Mouse (Mus musculus) ES-E14 (cell line): ENCODE data around the gene Nr2f1. TPM values are rescaled to one million over a fixed set of nuclear protein-coding genes. Genes with fewer than 3 reads are reported as not detected.

Experiments used
- DNase-seq: peaks from one replicate; pipeline ENCODE4 v3.0.0-alpha.2; 2013; ENCODE audit warnings: low read depth, low spot score
- H3K27ac ChIP-seq: 2 replicates; pipeline ENCODE4 v1.5.1; 2012; ENCODE audit warnings: low read depth, mild to moderate bottlenecking, low read length, moderate library complexity, mixed read lengths; ENCODE audit not compliant: poor library complexity, insufficient read depth, severe bottlenecking
- H3K36me3 ChIP-seq: 2 replicates; pipeline ENCODE4 v1.6.1; 2012; ENCODE audit warnings: mild to moderate bottlenecking, low read length, moderate library complexity, mixed read lengths; ENCODE audit not compliant: control insufficient read depth, poor library complexity, insufficient read depth, severe bottlenecking
- H3K4me1 ChIP-seq, 2 experiments: fragments of 150-350 bp in 1 of 2; sonication (generic) in 1 of 2; 2 replicates each; pipeline ENCODE4 v1.6.1; 2012; ENCODE audit warnings: low read length in 2 of 2, mild to moderate bottlenecking in 1 of 2, mixed read lengths in 1 of 2; ENCODE audit not compliant: control insufficient read depth in 2 of 2, insufficient read depth in 2 of 2, poor library complexity in 1 of 2
- H3K4me3 ChIP-seq, 2 experiments: fragments of 150-350 bp in 1 of 2; sonication (generic) in 1 of 2; 2 replicates each; pipeline ENCODE4 v1.5.1; 2012; ENCODE audit warnings: low read length in 2 of 2, low read depth in 1 of 2, mild to moderate bottlenecking in 1 of 2, mixed read lengths in 1 of 2; ENCODE audit not compliant: insufficient read depth in 1 of 2, poor library complexity in 1 of 2, severe bottlenecking in 1 of 2
- H3K9ac ChIP-seq: 2 replicates; pipeline ENCODE4 v1.6.1; 2012; ENCODE audit warnings: low read depth, mild to moderate bottlenecking, low read length, mixed read lengths; ENCODE audit not compliant: poor library complexity, insufficient read depth, severe bottlenecking
- H3K9me3 ChIP-seq: fragments of 150-350 bp; sonication (generic); 2 replicates; pipeline ENCODE4 v1.6.1; 2012; ENCODE audit warnings: low read depth, mild to moderate bottlenecking, low read length; ENCODE audit not compliant: control insufficient read depth, insufficient read depth
- CHD2 ChIP-seq: IDR thresholded peaks from 2 replicates; pipeline ENCODE4 v1.6.1; 2014; ENCODE audit warnings: mild to moderate bottlenecking, low read depth, low read length, inconsistent platforms
- HCFC1 ChIP-seq: IDR thresholded peaks from 2 replicates; pipeline ENCODE4 v1.6.1; 2012; ENCODE audit warnings: low read length, inconsistent platforms, borderline replicate concordance; ENCODE audit not compliant: insufficient read depth
- MAFK ChIP-seq: IDR thresholded peaks from 2 replicates; pipeline ENCODE4 v1.6.1; 2014; ENCODE audit warnings: mild to moderate bottlenecking, low read depth, low read length, inconsistent platforms; ENCODE audit not compliant: insufficient read depth
- ZC3H11A ChIP-seq: IDR thresholded peaks from 2 replicates; pipeline ENCODE4 v1.6.1; 2012; ENCODE audit warnings: low read depth, mild to moderate bottlenecking, inconsistent platforms, low read length, borderline replicate concordance
- ZNF384 ChIP-seq: IDR thresholded peaks from 2 replicates; pipeline ENCODE4 v1.6.1; 2012; ENCODE audit warnings: low read depth, low read length, inconsistent platforms
- in situ Hi-C, 2 experiments: fragments of 600-800 bp; cut with MboI; formaldehyde crosslinking; loops; one replicate each; pipeline ENCODE4 v1.15.1; 2025; ENCODE audit warnings: low sequenced_read_pairs in 2 of 2, inconsistent platforms in 1 of 2; ENCODE audit not compliant: unreplicated experiment in 2 of 2
- total RNA-seq: library from RNA; depleted of rRNA; stranded (reverse); fragments of 300-350 nt; gene quantifications from 2 replicates; pipeline ENCODE4 v1.2.3, GENCODE M21; 2012

Gene Nr2f1
- total RNA-seq, 1 experiment, result 1.9 TPM

DNA sequence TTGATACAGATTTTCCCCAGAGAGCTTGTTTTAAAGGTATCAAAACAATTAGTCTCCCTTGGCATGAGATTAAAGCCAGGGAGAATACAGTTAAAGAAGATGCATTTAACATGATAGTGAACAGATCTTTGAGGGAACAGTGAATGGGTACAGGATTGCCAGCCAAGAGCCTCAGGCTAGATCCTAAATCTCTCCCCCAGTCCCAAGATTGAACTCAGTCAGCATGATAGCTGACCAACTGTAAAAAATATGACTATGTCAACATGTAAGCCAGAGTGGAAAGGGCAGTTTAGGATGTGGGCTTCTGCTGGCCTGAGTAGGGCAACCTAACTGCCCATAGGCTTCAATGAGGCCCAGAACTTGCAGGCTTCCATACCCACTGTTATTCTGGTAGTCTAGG lies 5.9 kb upstream of the Nr2f1 start:
- Histone ChIP-seq H3K27ac (no peak overlapping the region), H3K4me1 (peaks cover 0 to 3% of the 10 kb centered on the region in 2 experiments; a peak in 1 of 4 replicates)
- in situ Hi-C loops, result no loop called here

DNA sequence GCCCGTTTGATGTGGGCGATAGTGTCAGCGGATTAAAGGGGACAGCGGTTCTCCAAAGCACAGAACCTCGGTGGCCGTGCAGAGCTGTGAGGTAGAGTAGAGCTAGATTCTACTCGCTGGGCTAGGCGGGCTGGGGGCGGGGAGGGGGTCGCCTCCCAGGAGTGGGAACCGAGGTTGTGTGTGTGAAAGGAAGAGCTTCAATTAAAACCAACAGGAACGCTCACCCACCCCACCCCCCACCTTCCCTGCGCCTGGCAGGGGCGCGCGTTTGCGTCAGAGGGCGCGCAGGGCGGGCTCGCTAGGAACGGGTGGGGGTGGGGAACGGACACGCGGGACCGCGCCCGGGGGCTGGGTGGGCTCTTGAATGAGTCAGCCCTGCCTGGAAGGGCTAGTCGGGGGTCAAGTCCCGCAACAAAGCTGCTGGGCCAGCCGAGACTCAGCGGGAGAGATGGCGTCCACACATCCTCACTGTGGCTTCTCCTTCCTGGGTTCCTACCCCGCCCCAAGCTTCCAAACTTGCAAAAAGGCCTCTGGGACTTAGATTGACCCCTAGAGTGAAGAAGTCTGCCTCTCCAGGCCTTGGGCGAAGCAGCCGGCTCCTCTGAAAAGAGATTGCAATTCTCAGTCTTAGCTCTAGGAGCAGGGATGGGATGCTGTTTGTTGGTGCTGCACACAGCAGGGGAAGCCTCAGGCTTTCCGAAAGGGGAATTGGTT lies 3.9 kb upstream of the Nr2f1 start:
- no peak for TF ChIP-seq MAFK
- no peak for TF ChIP-seq ZNF384
- no peak for TF ChIP-seq HCFC1
- no peak for TF ChIP-seq CHD2
- no peak for TF ChIP-seq ZC3H11A
- no peaks in the 10 kb centered on the region for H3K36me3 ChIP-seq
- no peaks in the 10 kb centered on the region for H3K9me3 ChIP-seq
- H3K4me3 ChIP-seq, result peak overlapping the region; percentile 58 to 59
- H3K9ac ChIP-seq, result no peak overlapping the region
- in situ Hi-C loops, result no loop called here
- H3K27ac ChIP-seq, result no peak overlapping the region
- H3K4me1 ChIP-seq, result peaks cover 0 to 3% of the 10 kb centered on the region in 2 experiments; a peak in 1 of 4 replicates
- DNase-seq, result peak; percentile 55

More for the DNA sequence above, 5.9 kb upstream of the Nr2f1 start:
- no peak for DNase-seq
- no peaks in the 10 kb centered on the region for H3K36me3 ChIP-seq
- H3K9ac ChIP-seq, result no peak overlapping the region
- TF ChIP-seq MAFK (no peak), CHD2 (no peak), ZNF384 (no peak), ZC3H11A (no peak), HCFC1 (no peak)
- no peaks in the 10 kb centered on the region for H3K9me3 ChIP-seq
- no peak overlapping the region for H3K4me3 ChIP-seq

DNA sequence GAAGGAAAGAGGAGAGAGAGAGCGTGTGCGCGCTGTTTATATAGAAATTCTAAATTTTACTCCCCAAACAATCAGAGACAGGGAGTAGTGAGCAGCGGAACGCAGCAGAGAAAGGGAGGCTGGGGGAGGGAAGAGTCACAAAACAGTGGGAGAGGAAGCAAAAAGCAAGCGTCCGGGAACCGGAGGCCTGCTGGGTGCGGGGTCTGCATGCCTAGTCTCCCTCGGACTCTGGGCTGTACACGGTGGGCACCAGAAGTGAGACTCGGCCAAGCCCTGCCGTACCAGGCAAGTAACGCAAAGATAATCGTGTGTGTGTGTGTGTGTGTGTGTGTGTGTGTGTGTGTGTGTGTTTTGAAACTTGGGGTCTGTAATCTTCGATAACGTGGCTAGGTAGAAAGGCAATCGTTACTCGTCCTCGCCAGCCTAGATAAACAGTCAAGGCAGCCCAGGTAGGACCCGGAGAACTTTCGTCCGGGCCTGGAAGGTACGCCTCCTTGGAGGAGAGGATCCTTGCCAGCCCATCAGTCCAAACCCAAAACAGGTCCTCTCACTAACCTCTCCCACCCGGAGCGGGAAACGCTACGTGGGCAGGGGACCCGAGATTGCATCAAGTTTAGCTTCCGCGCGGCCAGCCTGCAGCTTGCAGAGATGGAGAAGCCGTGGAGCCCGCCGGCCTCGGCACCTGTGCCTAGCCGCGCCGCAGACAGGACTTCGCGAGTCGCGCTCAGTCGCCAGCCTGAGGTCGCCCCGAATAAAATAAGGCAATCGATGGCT lies 3.2 kb upstream of the Nr2f1 start:
- H3K27ac ChIP-seq, result no peak overlapping the region
- H3K9ac ChIP-seq, result no peak overlapping the region
- H3K9me3 ChIP-seq, result no peaks in the 10 kb centered on the region
- TF ChIP-seq ZC3H11A, result no peak
- TF ChIP-seq ZNF384, result no peak
- TF ChIP-seq HCFC1, result no peak
- no peak for TF ChIP-seq MAFK
- no peak for TF ChIP-seq CHD2
- no peak for DNase-seq
- H3K4me1 ChIP-seq, result peaks cover 0 to 4% of the 10 kb centered on the region in 2 experiments; a peak in 1 of 4 replicates
- H3K4me3 ChIP-seq, result peak overlapping the region; percentile 58 to 59
- in situ Hi-C loops, result no loop called here
- no peaks in the 10 kb centered on the region for H3K36me3 ChIP-seq

DNA sequence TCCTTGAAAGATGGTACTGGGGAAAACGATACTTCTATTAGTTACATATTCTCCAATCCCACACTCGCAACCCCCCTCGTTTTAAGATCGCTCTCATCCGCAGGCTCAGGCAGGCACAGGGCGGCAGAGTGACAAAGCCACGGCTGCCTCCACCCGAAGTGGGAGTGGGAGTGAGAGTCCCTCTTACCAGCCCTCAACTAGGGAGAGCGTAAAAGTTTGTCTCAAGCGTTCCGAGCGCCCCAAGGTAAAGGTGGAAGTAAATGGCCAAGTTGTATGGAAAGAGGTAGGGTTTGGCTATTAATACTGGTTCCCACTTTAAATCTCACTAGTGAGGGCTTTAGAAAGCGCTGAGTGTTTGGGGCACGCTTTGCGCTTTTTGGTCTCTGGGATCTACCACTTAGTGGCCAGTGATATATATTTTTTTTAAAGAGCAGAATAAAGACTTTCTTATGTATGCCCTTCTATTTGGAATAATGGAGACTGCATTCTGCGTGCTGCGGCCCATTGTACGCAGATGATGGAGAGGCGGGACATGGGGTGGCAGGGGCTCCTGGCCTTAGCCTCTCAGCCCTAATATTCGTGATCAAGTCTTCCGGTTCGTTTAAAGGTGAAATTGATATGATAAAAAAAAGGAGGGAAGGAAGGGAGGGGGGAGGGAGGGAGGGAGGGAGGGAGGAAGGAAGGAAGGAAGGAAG lies 2.5 kb upstream of the Nr2f1 start:
- in situ Hi-C loops, result no loop called here
- H3K9ac ChIP-seq, result no peak overlapping the region
- no peak overlapping the region for H3K4me3 ChIP-seq
- no peaks in the 10 kb centered on the region for H3K9me3 ChIP-seq
- H3K27ac ChIP-seq, result no peak overlapping the region
- TF ChIP-seq ZC3H11A (no peak), CHD2 (no peak), HCFC1 (no peak), ZNF384 (no peak), MAFK (no peak)
- no peak for DNase-seq
- H3K36me3 ChIP-seq, result no peaks in the 10 kb centered on the region
- peaks cover 1 to 7% of the 10 kb centered on the region in 2 experiments; a peak in 1 of 4 replicates for H3K4me1 ChIP-seq
